In genomic region chr16:57366141-57366540, GRCm38 (mm10) we compare ENCODE assay signal across 18 mouse cellular contexts. TPM values are rescaled to one million over a fixed set of nuclear protein-coding genes. Genes with fewer than 3 reads are reported as not detected.
A peak's percentile ranks its signal among the peaks of the same experiment; 100 is the strongest.
DNase-seq lines count a peak whose midpoint lies in the region; ATAC-seq and TF ChIP-seq lines count a peak whose summit lies in the region.
"Had no signal": no experiment of that assay in that cellular context is flagged by ENCODE, and none has a peak within 500 bp of the region (broad histone marks: within the 10 kb centered on the region; RNA-seq: fewer than 3 reads in every experiment).

No protein-coding gene starts in this region.

- no peaks in the 10 kb centered on the region for H3K27me3 ChIP-seq in intestine, embryonic 15.5 days (replicated peaks)
- H3K27me3 ChIP-seq in intestine, postnatal 0 days (replicated peaks; ENCODE audit: control insufficient read depth, insufficient read depth, low read length): no peaks in the 10 kb centered on the region
- H3K27me3 ChIP-seq: forebrain, embryonic 13.5 days; hindbrain, embryonic 12.5 days had no signal

- peak; percentile 44; the same call in 1 of the 2 replicates for ATAC-seq in intestine, embryonic 15.5 days
- ATAC-seq in intestine, postnatal 0 days: no peak
- no peak for ATAC-seq in granulocyte monocyte progenitor cell, adult 5-6 weeks (replicated peaks; ENCODE audit: poor library complexity, severe bottlenecking)
- ATAC-seq: forebrain, embryonic 13.5 days had no signal

- no peaks in the 10 kb centered on the region for H3K36me3 ChIP-seq in intestine, embryonic 15.5 days
- H3K36me3 ChIP-seq in intestine, postnatal 0 days (ENCODE audit: control insufficient read depth, insufficient read depth): no peaks in the 10 kb centered on the region
- H3K36me3 ChIP-seq: hindbrain, embryonic 12.5 days; midbrain, embryonic 10.5 days had no signal

- H3K4me2 ChIP-seq in intestine, embryonic 15.5 days (replicated peaks): no peak overlapping the region
- no peak overlapping the region for H3K4me2 ChIP-seq in intestine, postnatal 0 days (replicated peaks; ENCODE audit: low read depth)
- H3K4me2 ChIP-seq: forebrain, embryonic 13.5 days; hindbrain, embryonic 12.5 days; liver, embryonic 11.5 days had no signal

- DNase-seq in adrenal gland, adult 2 months: peak; percentile 66
- peak; percentile 74 for DNase-seq in embryo, embryonic 10 days (ENCODE audit: low spot score)
- peak; percentile 44 for DNase-seq in gonadal fat pad, adult 2 months (ENCODE audit: low read depth)
- DNase-seq in heart, adult 18-20 months: no peak
- DNase-seq in spleen, postnatal 36 days (ENCODE audit: low spot score in 2 of 2): no peak
- DNase-seq: cerebellum, adult 11 months; cerebellum, postnatal 36 days; kidney, adult 2 months; lung, adult 2 months; lung, postnatal 36 days; thymus, adult 2 months had no signal

- no peak for TF ChIP-seq CTCF in intestine, postnatal 0 days (IDR thresholded peaks at IDR 0.05; ENCODE audit: low read depth)

- no peaks in the 10 kb centered on the region for H3K9me3 ChIP-seq in intestine, embryonic 15.5 days
- no peaks in the 10 kb centered on the region for H3K9me3 ChIP-seq in intestine, postnatal 0 days (ENCODE audit: control insufficient read depth)
- H3K9me3 ChIP-seq: forebrain, embryonic 13.5 days; hindbrain, embryonic 12.5 days; midbrain, embryonic 10.5 days had no signal

- no peak overlapping the region for H3K9ac ChIP-seq in intestine, embryonic 15.5 days
- no peak overlapping the region for H3K9ac ChIP-seq in intestine, postnatal 0 days (ENCODE audit: low read depth, low read length)
- H3K9ac ChIP-seq: forebrain, embryonic 13.5 days; hindbrain, embryonic 12.5 days had no signal

- peaks cover 11% of the 10 kb centered on the region for H3K4me1 ChIP-seq in intestine, embryonic 15.5 days (replicated peaks)
- H3K4me1 ChIP-seq in intestine, postnatal 0 days (replicated peaks; ENCODE audit: control insufficient read depth, insufficient read depth, low read length): no peaks in the 10 kb centered on the region

- no peak overlapping the region for H3K4me3 ChIP-seq in intestine, embryonic 15.5 days (replicated peaks)
- H3K4me3 ChIP-seq in intestine, postnatal 0 days (ENCODE audit: low read depth, low read length): no peak overlapping the region
- H3K4me3 ChIP-seq: forebrain, embryonic 13.5 days; hindbrain, embryonic 12.5 days; midbrain, embryonic 10.5 days had no signal

- H3K27ac ChIP-seq in intestine, embryonic 15.5 days: no peak overlapping the region
- no peak overlapping the region for H3K27ac ChIP-seq in intestine, postnatal 0 days (ENCODE audit: low read depth, low read length)
- H3K27ac ChIP-seq: forebrain, embryonic 13.5 days; hindbrain, embryonic 12.5 days; midbrain, embryonic 10.5 days had no signal

- 52% methylated on average over 6 of the region's 6 CpGs for WGBS in intestine, embryonic 15.5 days
- WGBS in intestine, postnatal 0 days: 58% methylated on average over 6 of the region's 6 CpGs

RNA-seq across cellular contexts. Expression of gene Filip1l, which starts 13.2 kb away (rescaled TPM):
- polyA plus RNA-seq in intestine, embryonic 15.5 days (2015; fragmentation: Nextera tagmentation; extraction: Ambion mirVana): 33.0 and 34.0 TPM in 2 replicates
- polyA plus RNA-seq in intestine, postnatal 0 days (2015; fragmentation: Nextera tagmentation; extraction: Ambion mirVana): 32.1 and 35.4 TPM in 2 replicates
- total RNA-seq in adrenal gland, adult 2 months (2021): 10 to 100 TPM; 23.0 to 23.1 TPM
- 0.90 and 0.99 TPM in 2 replicates for polyA plus RNA-seq in adrenal gland, adult 2 months (2012; rRNA removed)
- 7.6 and 8.3 TPM in 2 replicates for polyA plus RNA-seq in gonadal fat pad, adult 2 months (2012; rRNA removed)
- total RNA-seq in heart, adult 18-20 months (2021): 10 to 100 TPM; 26.0 to 34.6 TPM
- total RNA-seq in granulocyte monocyte progenitor cell, adult 5-6 weeks (2014; fragmentation: Nextera tagmentation): 3.7 and 6.7 TPM in 2 replicates
- 3.0 and 4.4 TPM in 2 replicates for total RNA-seq in granulocyte monocyte progenitor cell, adult 5-6 weeks (2017)

Comparison
In these comparisons a context has a peak if more than half of its experiments do, and no peak if none do; other contexts are left out.
1. DNase-seq: peak in adrenal gland, adult 2 months (single experiment), embryo, embryonic 10 days (single experiment) and gonadal fat pad, adult 2 months (single experiment); none in heart, adult 18-20 months (0 of 2) and spleen, postnatal 36 days (0 of 2).